22 mouse cellular contexts compared by ENCODE assay signal in the genomic region with DNA sequence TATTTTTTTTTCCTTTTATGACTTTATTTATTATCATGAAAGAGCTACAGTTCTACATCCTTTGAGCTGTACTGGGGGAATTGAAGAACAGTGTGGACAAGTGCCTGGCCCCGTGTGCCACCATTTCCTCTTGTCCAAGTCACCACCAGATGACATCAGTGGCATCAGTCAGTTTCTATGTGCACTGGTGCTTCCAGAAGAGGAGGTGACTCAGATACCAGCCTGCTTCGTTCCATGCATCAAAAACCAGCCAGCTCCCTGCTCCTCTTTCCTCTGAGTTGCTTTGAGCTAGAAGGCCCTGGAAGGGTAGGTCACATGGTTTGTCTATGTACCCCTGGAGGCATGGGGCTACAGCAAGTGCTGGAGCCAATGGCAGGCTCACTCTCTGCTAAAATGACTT. TPM values are rescaled to one million over a fixed set of nuclear protein-coding genes. Genes with fewer than 3 reads are reported as not detected.
DNase-seq lines count a peak whose midpoint lies in the region; ATAC-seq and TF ChIP-seq lines count a peak whose summit lies in the region.
"Had no signal": no experiment of that assay in that cellular context is flagged by ENCODE, and none has a peak within 500 bp of the region (broad histone marks: within the 10 kb centered on the region; RNA-seq: fewer than 3 reads in every experiment).

No protein-coding gene starts in this region.

- H3K36me3 ChIP-seq in heart, embryonic 16.5 days (ENCODE audit: control insufficient read depth, insufficient read depth) = no peaks in the 10 kb centered on the region
- no peaks in the 10 kb centered on the region for H3K36me3 ChIP-seq in kidney, postnatal 0 days (ENCODE audit: insufficient read depth, low read length)
- H3K36me3 ChIP-seq: limb, embryonic 12.5 days; liver, embryonic 12.5 days; neural tube, embryonic 15.5 days; stomach, embryonic 15.5 days had no signal

- H3K9ac ChIP-seq in heart, embryonic 16.5 days (ENCODE audit: low read length) = no peak overlapping the region
- no peak overlapping the region for H3K9ac ChIP-seq in kidney, postnatal 0 days (ENCODE audit: low read depth, low read length)
- H3K9ac ChIP-seq: forebrain, embryonic 13.5 days; limb, embryonic 12.5 days; liver, embryonic 12.5 days; neural tube, embryonic 15.5 days; stomach, embryonic 15.5 days had no signal

- no peak for TF ChIP-seq POLR2A in embryonic fibroblast, embryonic 13.5 days (IDR thresholded peaks at IDR 0.05; ENCODE audit: low read depth, low read length)

- intact Hi-C loops in heart, postnatal 25 days (cut with DNase I) = no loop called here
- intact Hi-C loops in heart, postnatal 10 days (cut with DNase I) = loop anchor here (5.0 kb wide), 1 partner anchor 37 kb away; a partner anchor contains a TSS

- TF ChIP-seq CTCF in kidney, postnatal 0 days (IDR thresholded peaks at IDR 0.05; ENCODE audit: low read depth) = no peak
- TF ChIP-seq CTCF in embryonic fibroblast, embryonic 13.5 days (IDR thresholded peaks at IDR 0.05; ENCODE audit: borderline replicate concordance, insufficient read depth, low read length) = no peak

- H3K4me2 ChIP-seq in heart, embryonic 16.5 days (ENCODE audit: low read depth, low read length) = no peak overlapping the region
- H3K4me2 ChIP-seq in kidney, postnatal 0 days (ENCODE audit: low read length) = no peak overlapping the region
- H3K4me2 ChIP-seq: forebrain, embryonic 13.5 days; limb, embryonic 12.5 days; liver, embryonic 12.5 days; neural tube, embryonic 15.5 days; stomach, embryonic 15.5 days had no signal

- no peak overlapping the region for H3K4me3 ChIP-seq in heart, embryonic 16.5 days (ENCODE audit: low read length)
- H3K4me3 ChIP-seq in kidney, postnatal 0 days (replicated peaks; ENCODE audit: low read depth, low read length) = no peak overlapping the region
- H3K4me3 ChIP-seq in embryonic fibroblast, embryonic 13.5 days (ENCODE audit: insufficient read depth, low read length) = no peak overlapping the region
- H3K4me3 ChIP-seq: erythroblast, embryonic 14.5 days; forebrain, embryonic 13.5 days; limb, embryonic 12.5 days; liver, embryonic 12.5 days; neural tube, embryonic 15.5 days; stomach, embryonic 15.5 days had no signal

- peaks cover 67% of the 10 kb centered on the region for H3K4me1 ChIP-seq in heart, embryonic 16.5 days (ENCODE audit: control insufficient read depth, insufficient read depth, low read length)
- H3K4me1 ChIP-seq in kidney, postnatal 0 days (replicated peaks; ENCODE audit: insufficient read depth, low read length) = peaks cover 15% of the 10 kb centered on the region; the same call in 1 of the 2 replicates
- H3K4me1 ChIP-seq in embryonic fibroblast, embryonic 13.5 days (ENCODE audit: control insufficient read depth, insufficient read depth, low read length) = peaks cover 8% of the 10 kb centered on the region
- H3K4me1 ChIP-seq: forebrain, embryonic 13.5 days; limb, embryonic 12.5 days; liver, embryonic 12.5 days had no signal

- H3K9me3 ChIP-seq in heart, embryonic 16.5 days (replicated peaks; ENCODE audit: control insufficient read depth, low read length) = no peaks in the 10 kb centered on the region
- no peaks in the 10 kb centered on the region for H3K9me3 ChIP-seq in kidney, postnatal 0 days (replicated peaks; ENCODE audit: low read length)
- H3K9me3 ChIP-seq: forebrain, embryonic 13.5 days; limb, embryonic 12.5 days; liver, embryonic 12.5 days; neural tube, embryonic 15.5 days; stomach, embryonic 15.5 days had no signal

- DNase-seq in heart, adult 11 months = peak; percentile 67
- no peak for DNase-seq in heart, postnatal 25 days (ENCODE audit: low spot score)
- no peak for DNase-seq in heart, postnatal 10 days
- no peak for DNase-seq in kidney, postnatal 0 days (ENCODE audit: low spot score)
- DNase-seq in kidney, adult 9 months = no peak
- DNase-seq: adrenal gland, adult 8-10 months; cerebellum, adult 9-10 months; gastrocnemius, postnatal 14 days; lung, postnatal 14 days; right cerebral cortex, postnatal 14 days had no signal

- H3K27me3 ChIP-seq in heart, embryonic 16.5 days (ENCODE audit: control insufficient read depth, insufficient read depth, low read length) = no peaks in the 10 kb centered on the region
- no peaks in the 10 kb centered on the region for H3K27me3 ChIP-seq in kidney, postnatal 0 days (ENCODE audit: insufficient read depth, low read length)
- H3K27me3 ChIP-seq: forebrain, embryonic 13.5 days; liver, embryonic 12.5 days; neural tube, embryonic 15.5 days; Patski; stomach, embryonic 15.5 days had no signal

- 68% methylated on average over 2 of the region's 2 CpGs for WGBS in heart, embryonic 16.5 days
- WGBS in kidney, postnatal 0 days = 66% methylated on average over 2 of the region's 2 CpGs

- no peak for ATAC-seq in heart, embryonic 16.5 days (replicated peaks; ENCODE audit: extremely low read depth, insufficient read depth, low FRiP score)
- no peak for ATAC-seq in kidney, postnatal 0 days (replicated peaks; ENCODE audit: low FRiP score, low read depth)
- ATAC-seq in granulocyte monocyte progenitor cell, adult 5-6 weeks (replicated peaks; ENCODE audit: poor library complexity, severe bottlenecking) = no peak
- ATAC-seq: CD4-positive, CD25-positive, alpha-beta regulatory T cell, adult 4 months; forebrain, embryonic 13.5 days; liver, embryonic 12.5 days; midbrain, embryonic 16.5 days; Patski had no signal

- H3K27ac ChIP-seq in heart, embryonic 16.5 days (ENCODE audit: low read length) = peak overlapping the region; percentile 92; the same call in 1 of the 2 replicates
- peak overlapping the region; percentile 80 for H3K27ac ChIP-seq in kidney, postnatal 0 days
- peak overlapping the region; percentile 66; the same call in 1 of the 2 replicates for H3K27ac ChIP-seq in embryonic fibroblast, embryonic 13.5 days (ENCODE audit: insufficient read depth, low read length)
- H3K27ac ChIP-seq: forebrain, embryonic 13.5 days; limb, embryonic 12.5 days; liver, embryonic 12.5 days; neural tube, embryonic 15.5 days had no signal

RNA-seq across cellular contexts. Expression of a gene that starts 37.3 kb away (rescaled TPM):
- 100 to 1,000 TPM; 107 to 116 TPM for total RNA-seq in heart, postnatal 25 days (2021)
- polyA plus RNA-seq in heart, embryonic 16.5 days (2015; fragmentation: Nextera tagmentation; extraction: Ambion mirVana) = 39.5 and 49.2 TPM in 2 replicates
- 100 to 1,000 TPM; 139 to 218 TPM for total RNA-seq in heart, postnatal 10 days (2021)
- 12.5 and 14.5 TPM in 2 replicates for polyA plus RNA-seq in kidney, postnatal 0 days (2015; fragmentation: Nextera tagmentation; extraction: Ambion mirVana)
- polyA plus RNA-seq in embryonic fibroblast, embryonic 13.5 days (2011; ENCODE audit: insufficient read length, low read depth, missing spikeins) = 73.4 and 86.8 TPM in 2 replicates
- total RNA-seq in granulocyte monocyte progenitor cell, adult 5-6 weeks (2014; fragmentation: Nextera tagmentation) = 14.3 and 27.5 TPM in 2 replicates
- total RNA-seq in granulocyte monocyte progenitor cell, adult 5-6 weeks (2017) = 11.0 and 12.8 TPM in 2 replicates
- polyA plus RNA-seq: erythroblast, embryonic 14.5 days had no signal
